Mouse (Mus musculus): ENCODE results near the gene Sele. TPM values are rescaled to one million over a fixed set of nuclear protein-coding genes. Genes with fewer than 3 reads are reported as not detected.

Gene Sele
- total RNA-seq, 2 experiments from 2014 or later = 0.15 TPM

GRCm38 (mm10) chr1:164069261-164069660 is 21.2 kb downstream of the Sele start:
- intact Hi-C loops (cut with DNase I) = no loop called here
- no peak for DNase-seq (ENCODE audit: low spot score in 2 of 2)

GRCm38 (mm10) chr1:164070461-164070860 is 22.4 kb downstream of the Sele start:
- intact Hi-C loops (cut with DNase I) = no loop called here
- DNase-seq (ENCODE audit: low spot score in 2 of 2) = no peak

GRCm38 (mm10) chr1:164071111-164071510 is 23.1 kb downstream of the Sele start:
- intact Hi-C loops (cut with DNase I) = no loop called here
- DNase-seq (ENCODE audit: low spot score in 2 of 2) = no peak

GRCm38 (mm10) chr1:164072001-164072400 is 24.0 kb downstream of the Sele start:
- no peak for DNase-seq (ENCODE audit: low spot score in 2 of 2)
- intact Hi-C loops (cut with DNase I) = no loop called here

- DNase-seq (ENCODE audit: low spot score in 2 of 2) = no peak
- intact Hi-C loops (cut with DNase I) = no loop called here
Observed at GRCm38 (mm10) chr1:164073091-164073490, 25.1 kb downstream of the Sele start.

- no peak for DNase-seq (ENCODE audit: low spot score in 2 of 2)
- intact Hi-C loops (cut with DNase I) = no loop called here
Observed at GRCm38 (mm10) chr1:164073803-164074202, 25.8 kb downstream of the Sele start.

- intact Hi-C loops (cut with DNase I) = no loop called here
- DNase-seq (ENCODE audit: low spot score in 2 of 2) = no peak
Observed at GRCm38 (mm10) chr1:164074606-164075140, 26.6 kb downstream of the Sele start.

- no peak for DNase-seq (ENCODE audit: low spot score in 2 of 2)
- intact Hi-C loops (cut with DNase I) = no loop called here
Observed at GRCm38 (mm10) chr1:164075416-164075815, 27.4 kb downstream of the Sele start.

GRCm38 (mm10) chr1:164076441-164076840 is 28.4 kb downstream of the Sele start:
- intact Hi-C loops (cut with DNase I) = no loop called here
- DNase-seq (ENCODE audit: low spot score in 2 of 2) = no peak

GRCm38 (mm10) chr1:164077031-164077430 is 29.0 kb downstream of the Sele start:
- intact Hi-C loops (cut with DNase I) = no loop called here
- DNase-seq (ENCODE audit: low spot score in 2 of 2) = no peak

GRCm38 (mm10) chr1:164078323-164078741 is 30.3 kb downstream of the Sele start:
- no peak for DNase-seq (ENCODE audit: low spot score in 2 of 2)
- intact Hi-C loops (cut with DNase I) = no loop called here

GRCm38 (mm10) chr1:164079091-164079490 is 31.1 kb downstream of the Sele start:
- intact Hi-C loops (cut with DNase I) = no loop called here
- DNase-seq (ENCODE audit: low spot score in 2 of 2) = no peak

GRCm38 (mm10) chr1:164083046-164083445 is 35.0 kb downstream of the Sele start:
- no peak for DNase-seq (ENCODE audit: low spot score in 2 of 2)
- intact Hi-C loops (cut with DNase I) = no loop called here

GRCm38 (mm10) chr1:164086797-164087196 is 38.8 kb downstream of the Sele start:
- no peak for DNase-seq (ENCODE audit: low spot score in 2 of 2)
- intact Hi-C loops (cut with DNase I) = no loop called here

- intact Hi-C loops (cut with DNase I) = no loop called here
- DNase-seq (ENCODE audit: low spot score in 2 of 2) = no peak
Observed at GRCm38 (mm10) chr1:164087872-164088271, 39.8 kb downstream of the Sele start.

- no peak for DNase-seq (ENCODE audit: low spot score in 2 of 2)
- intact Hi-C loops (cut with DNase I) = no loop called here
Observed at GRCm38 (mm10) chr1:164096780-164097179, 48.7 kb downstream of the Sele start.

- DNase-seq (ENCODE audit: low spot score in 2 of 2) = no peak
- intact Hi-C loops (cut with DNase I) = no loop called here
Observed at GRCm38 (mm10) chr1:164097911-164098310, 49.9 kb downstream of the Sele start.

- DNase-seq (ENCODE audit: low spot score in 2 of 2) = peak in 1 of 2 experiments; percentile 18
- intact Hi-C loops (cut with DNase I) = no loop called here
Observed at GRCm38 (mm10) chr1:164098372-164098771, 50.3 kb downstream of the Sele start.
